Mouse (Mus musculus) spleen, adult 10 weeks (tissue): ENCODE data around the gene Olfr933. TPM values are rescaled to one million over a fixed set of nuclear protein-coding genes. Genes with fewer than 3 reads are reported as not detected.

ENCODE experiments used
- polyA plus RNA-seq: library from polyadenylated mRNA; stranded (reverse); fragments of 350-450 nt; fragmentation: Illumina TruSeq; extraction: RNeasy Lipid Tissue Mini Kit (QIAGEN cat#74804); gene quantifications from one replicate; pipeline ENCODE4 v1.2.3, GENCODE M21; 2015; ENCODE audit warnings: low replicate concordance; ENCODE audit not compliant: insufficient read depth

The Olfr933 gene
- not detected for polyA plus RNA-seq

DNA sequence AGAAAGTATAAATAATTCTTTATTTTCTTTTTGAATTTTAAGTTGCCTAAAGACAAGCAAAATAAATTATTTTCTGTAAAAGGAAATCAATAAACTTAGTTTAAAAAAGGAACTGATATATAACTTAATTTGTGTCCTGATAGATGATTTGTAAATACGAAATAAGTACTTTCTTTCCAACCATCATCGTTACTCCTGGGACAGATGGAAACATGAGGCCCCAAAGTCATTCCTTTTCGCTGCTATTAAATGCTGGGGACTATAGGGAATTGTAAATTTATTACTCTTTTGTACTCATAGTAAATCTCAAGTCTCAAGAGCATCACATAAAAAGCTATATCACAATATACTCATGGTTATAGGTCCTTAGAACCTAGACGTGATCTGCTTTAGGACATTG lies at the start of gene Olfr933:
Gene Olfr933, plus strand, starts transcription at position 301 of the 400 bp plus-strand sequence.

DNA sequence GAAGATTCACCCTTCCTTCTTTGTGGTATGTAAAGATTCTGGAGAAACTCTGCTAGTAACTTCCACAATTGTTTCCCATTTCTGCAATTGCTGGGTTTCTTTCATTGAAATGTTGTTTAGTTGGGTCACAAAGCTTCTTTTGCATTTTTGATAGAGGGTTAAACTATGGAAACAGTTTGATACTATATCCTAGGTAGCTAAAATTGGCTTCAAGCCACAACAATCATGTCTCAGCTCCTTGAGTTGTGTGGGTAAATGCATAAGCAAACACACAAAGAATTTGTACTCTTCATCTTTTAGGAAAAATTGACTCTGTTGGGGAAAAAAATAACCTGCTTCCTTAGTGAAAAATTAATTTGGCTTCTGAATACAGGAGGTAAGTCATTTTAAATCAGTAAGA lies 42.6 kb upstream of the Olfr933 start, which contains the start of gene Olfr930:
Gene Olfr930, plus strand, starts transcription at position 301 of the 400 bp plus-strand sequence.

DNA sequence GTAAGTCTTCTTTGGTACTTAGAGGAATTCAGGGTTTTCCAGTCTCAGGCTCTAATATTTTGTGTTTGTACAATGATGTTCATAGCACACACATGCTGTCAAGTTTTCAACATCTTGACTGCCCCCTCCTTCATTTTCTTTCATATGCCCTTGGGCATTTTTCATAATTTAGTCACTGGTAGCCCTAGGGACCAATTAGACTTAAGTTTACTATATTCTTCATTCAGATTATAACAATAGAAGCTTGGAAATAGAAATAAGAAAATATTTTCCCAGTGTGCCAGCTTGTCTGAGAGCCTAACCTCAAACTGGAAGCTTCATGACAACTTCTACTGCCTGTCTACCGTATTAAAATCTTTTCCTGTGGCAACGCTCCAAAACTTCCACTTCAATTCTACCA lies 16.1 kb downstream of the Olfr933 start, which contains the start of gene Olfr934:
Gene Olfr934, minus strand, starts transcription at position 101 of the 400 bp plus-strand sequence.

DNA sequence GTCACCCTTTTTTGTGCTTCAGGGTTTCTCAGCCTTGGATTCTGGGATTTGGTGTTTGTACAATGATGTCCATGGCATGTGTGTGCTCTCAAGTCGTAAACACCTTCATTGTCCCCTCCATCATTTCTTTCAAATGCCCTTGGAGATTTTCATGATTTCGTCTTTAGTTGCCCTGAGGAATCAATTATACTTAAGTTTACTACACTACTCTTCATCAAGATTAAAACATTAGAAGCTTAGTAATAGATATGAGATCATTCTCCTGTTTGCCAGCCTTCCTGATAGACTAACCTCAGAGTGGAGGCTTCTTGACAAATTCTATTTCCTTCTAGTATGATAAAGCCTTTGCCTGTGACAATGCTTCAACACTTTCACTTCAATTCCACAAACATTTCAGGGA lies 27.5 kb downstream of the Olfr933 start, which contains the start of gene Olfr935:
Gene Olfr935, minus strand, starts transcription at position 101 of the 400 bp plus-strand sequence.

DNA sequence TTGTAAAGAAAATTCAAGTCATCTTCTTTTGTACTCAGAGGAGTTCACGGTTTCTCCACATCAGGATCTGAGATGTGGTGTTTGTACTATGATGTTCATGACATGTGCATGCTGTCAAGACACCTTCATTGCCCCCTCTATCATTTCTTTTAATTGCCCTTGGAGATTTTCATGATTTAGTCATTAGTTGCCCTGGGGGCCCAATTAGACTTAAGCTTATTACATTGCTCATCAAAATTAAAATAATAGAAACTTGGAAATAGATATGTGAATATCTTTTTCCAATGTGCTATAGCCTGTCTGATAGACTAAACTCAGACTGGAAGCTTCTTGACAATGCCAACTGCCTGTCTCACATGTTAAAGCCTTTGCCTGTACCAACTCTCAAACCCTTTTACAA lies 51.2 kb downstream of the Olfr933 start, which contains the start of gene Olfr146:
Gene Olfr146, minus strand, starts transcription at position 101 of the 400 bp plus-strand sequence.

Other genes with a start within 250 kb of the Olfr933 start
- 0.32 TPM for gene Olfr920, start 220.0 kb upstream of the Olfr933 start, polyA plus RNA-seq
- not detected for gene Olfr921, start 199.2 kb upstream of the Olfr933 start, polyA plus RNA-seq
- not detected for gene Olfr922, start 157.7 kb upstream of the Olfr933 start, polyA plus RNA-seq
- not detected for gene Olfr923, start 145.8 kb upstream of the Olfr933 start, polyA plus RNA-seq
- gene Olfr924, start 127.9 kb upstream of the Olfr933 start, polyA plus RNA-seq: not detected
- not detected for gene Olfr26, start 117.3 kb upstream of the Olfr933 start, polyA plus RNA-seq
- gene Olfr926, start 95.2 kb upstream of the Olfr933 start, polyA plus RNA-seq: not detected
- not detected for gene Olfr930, start 42.5 kb upstream of the Olfr933 start, polyA plus RNA-seq
- gene Olfr934, start 16.0 kb downstream of the Olfr933 start, polyA plus RNA-seq: not detected
- gene Olfr935, start 27.4 kb downstream of the Olfr933 start, polyA plus RNA-seq: not detected
- gene Olfr146, start 51.1 kb downstream of the Olfr933 start, polyA plus RNA-seq: not detected
- not detected for gene Olfr937, start 92.6 kb downstream of the Olfr933 start, polyA plus RNA-seq
- not detected for gene Olfr938, start 106.6 kb downstream of the Olfr933 start, polyA plus RNA-seq
- gene Olfr27, start 155.8 kb downstream of the Olfr933 start, polyA plus RNA-seq: not detected
- gene Olfr943, start 194.0 kb downstream of the Olfr933 start, polyA plus RNA-seq: not detected
- not detected for gene Olfr944, start 229.6 kb downstream of the Olfr933 start, polyA plus RNA-seq